Mouse (Mus musculus): ENCODE results near the gene Tomm20. TPM values are rescaled to one million over a fixed set of nuclear protein-coding genes. Genes with fewer than 3 reads are reported as not detected.
A peak's percentile ranks its signal among the peaks of the same experiment; 100 is the strongest.
"Not testable (repeated sequence)": the region's sequence is repeated elsewhere in the genome, so short reads cannot be mapped to it uniquely, and the experiment has no call there.

Gene Tomm20
- total RNA-seq (2014; fragmentation: Nextera tagmentation) (72.5 and 80.0 TPM in 2 replicates), total RNA-seq (2017) (237 and 273 TPM in 2 replicates)

- peak; percentile 90 for ATAC-seq (replicated peaks; ENCODE audit: poor library complexity, severe bottlenecking)
Measured at GRCm38 (mm10) chr8:126945730-126946163, at the start of gene Tomm20. Gene Tomm20 (minus strand): TSS chr8:126945844.

DNA sequence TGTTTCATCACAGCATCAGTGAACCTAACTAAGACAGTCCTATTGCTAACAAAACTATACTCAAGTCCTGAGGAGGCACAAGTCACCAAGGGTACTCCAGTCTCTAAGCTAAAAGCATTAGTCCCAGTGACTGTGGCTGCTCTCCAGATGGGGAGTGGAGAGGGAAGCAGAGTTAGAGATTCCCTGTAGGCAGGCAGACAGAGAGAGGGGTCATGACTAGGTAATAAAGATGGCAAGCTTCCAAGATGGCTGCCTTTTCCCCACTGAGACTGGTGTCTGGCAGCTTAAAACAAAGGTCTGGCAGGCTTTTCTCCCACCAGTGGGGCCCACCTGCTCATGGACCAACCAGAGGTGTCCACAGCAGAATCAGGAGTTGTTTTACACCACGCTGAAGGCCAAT is 48.9 kb upstream of the Tomm20 start:
- no peak for ATAC-seq (replicated peaks; ENCODE audit: poor library complexity, severe bottlenecking)

GRCm38 (mm10) chr8:126989363-126990153 is 43.9 kb upstream of the Tomm20 start:
- ATAC-seq (replicated peaks; ENCODE audit: poor library complexity, severe bottlenecking), result no peak

- ATAC-seq (replicated peaks; ENCODE audit: poor library complexity, severe bottlenecking), result no peak
Measured at GRCm38 (mm10) chr8:126988346-126989006, 42.8 kb upstream of the Tomm20 start.

DNA sequence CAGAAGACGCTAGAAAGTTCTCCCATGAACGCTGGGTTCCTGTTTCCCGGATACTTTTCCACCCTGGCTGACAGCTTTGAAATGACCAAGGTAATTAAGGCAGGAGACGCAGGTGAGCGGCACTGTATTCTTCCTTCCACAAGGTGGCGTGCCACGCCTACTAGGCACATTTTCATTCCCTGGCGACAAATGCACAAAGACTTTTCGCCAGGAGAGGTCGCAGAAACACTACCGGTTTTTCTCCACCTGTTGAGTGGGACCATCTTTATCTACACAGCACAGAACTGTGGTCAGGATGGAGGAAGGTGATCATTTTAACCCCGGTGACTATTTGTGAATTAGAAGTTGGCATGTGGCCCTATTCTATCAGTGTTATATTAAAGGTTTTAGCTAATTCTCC is 40.9 kb upstream of the Tomm20 start:
- ATAC-seq (replicated peaks; ENCODE audit: poor library complexity, severe bottlenecking), result peak; percentile 89

DNA sequence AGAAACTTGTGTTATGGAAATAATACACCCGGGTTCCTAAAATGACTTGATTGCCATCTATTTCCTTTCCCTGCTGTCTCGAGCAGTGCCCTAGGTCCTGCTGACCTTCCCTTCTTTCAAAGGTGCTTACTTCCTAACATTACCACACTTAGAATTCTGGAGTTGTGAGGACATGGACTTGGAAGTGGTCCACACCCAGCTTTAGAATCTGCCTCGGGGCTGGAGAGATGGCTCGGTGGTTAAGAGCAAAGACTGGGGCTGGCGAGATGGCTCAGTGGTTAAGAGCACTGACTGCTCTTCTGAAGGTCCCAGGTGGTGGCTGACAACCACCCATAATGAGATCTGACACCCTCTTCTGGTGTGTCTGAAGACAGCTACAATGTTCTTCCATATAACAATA is 34.4 kb upstream of the Tomm20 start:
- no peak for ATAC-seq (replicated peaks; ENCODE audit: poor library complexity, severe bottlenecking)

DNA sequence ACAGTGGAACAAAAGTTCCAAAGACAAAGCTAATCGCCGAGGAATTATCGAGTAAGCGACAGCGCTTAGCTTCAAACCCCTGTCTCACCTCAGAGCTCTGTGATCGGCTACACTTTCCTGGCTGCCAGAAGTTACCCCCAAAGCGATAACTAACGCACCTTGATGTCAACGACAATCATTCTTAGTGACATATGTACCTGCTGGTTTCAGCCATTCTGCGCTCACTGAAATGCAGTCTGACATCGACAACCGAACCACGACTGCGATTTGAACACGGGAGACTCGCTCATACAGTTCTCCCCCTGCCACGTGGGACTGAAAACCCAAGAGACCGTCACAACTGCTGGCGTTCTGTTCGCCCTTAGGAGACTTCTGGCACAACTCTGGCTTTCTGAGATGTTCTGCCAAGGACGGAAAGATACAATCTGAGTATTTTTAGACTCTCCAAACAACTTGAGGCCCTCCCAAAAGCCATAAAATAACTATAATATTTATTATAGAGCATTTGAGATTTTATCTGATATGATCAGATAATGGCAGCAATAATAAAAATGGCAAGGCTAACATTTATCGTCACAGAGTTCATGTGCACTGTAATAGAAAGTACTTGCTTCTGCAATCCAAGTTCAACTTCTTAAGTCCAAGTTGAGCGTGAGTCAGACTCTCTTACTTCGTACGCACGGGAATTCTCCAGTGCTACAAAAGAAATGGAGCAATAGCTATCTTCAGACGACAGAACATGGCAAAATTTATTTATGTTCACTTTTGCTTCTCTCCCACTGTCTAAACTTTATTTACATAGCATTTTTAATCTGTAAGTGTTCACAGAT is 33.7 kb upstream of the Tomm20 start:
- peak; percentile 56; the same call in 1 of the 2 replicates for ATAC-seq (replicated peaks; ENCODE audit: poor library complexity, severe bottlenecking)

DNA sequence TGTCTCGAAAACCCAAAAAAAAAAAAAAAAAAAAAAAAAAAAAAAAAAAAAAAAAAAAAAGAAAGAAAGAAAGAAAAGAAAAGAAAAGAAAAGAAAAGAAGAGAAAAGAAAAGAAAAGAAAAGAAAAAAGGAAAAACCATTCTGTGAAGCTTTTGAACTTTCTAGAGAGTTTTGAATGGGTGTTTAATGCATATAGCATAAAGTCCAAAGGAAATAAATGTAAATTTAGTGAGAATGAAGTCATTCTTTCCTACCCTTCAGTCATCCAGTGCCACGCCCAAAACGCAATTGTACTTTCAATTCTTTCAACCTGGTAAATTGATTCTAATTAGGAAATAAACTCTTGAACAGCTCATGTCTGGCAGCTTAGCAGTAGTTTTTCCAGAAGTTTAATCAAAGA is 32.9 kb upstream of the Tomm20 start:
- not testable (repeated sequence) for ATAC-seq (replicated peaks; ENCODE audit: poor library complexity, severe bottlenecking)

- no peak for ATAC-seq (replicated peaks; ENCODE audit: poor library complexity, severe bottlenecking)
Measured at GRCm38 (mm10) chr8:126978028-126978427, 32.4 kb upstream of the Tomm20 start.

DNA sequence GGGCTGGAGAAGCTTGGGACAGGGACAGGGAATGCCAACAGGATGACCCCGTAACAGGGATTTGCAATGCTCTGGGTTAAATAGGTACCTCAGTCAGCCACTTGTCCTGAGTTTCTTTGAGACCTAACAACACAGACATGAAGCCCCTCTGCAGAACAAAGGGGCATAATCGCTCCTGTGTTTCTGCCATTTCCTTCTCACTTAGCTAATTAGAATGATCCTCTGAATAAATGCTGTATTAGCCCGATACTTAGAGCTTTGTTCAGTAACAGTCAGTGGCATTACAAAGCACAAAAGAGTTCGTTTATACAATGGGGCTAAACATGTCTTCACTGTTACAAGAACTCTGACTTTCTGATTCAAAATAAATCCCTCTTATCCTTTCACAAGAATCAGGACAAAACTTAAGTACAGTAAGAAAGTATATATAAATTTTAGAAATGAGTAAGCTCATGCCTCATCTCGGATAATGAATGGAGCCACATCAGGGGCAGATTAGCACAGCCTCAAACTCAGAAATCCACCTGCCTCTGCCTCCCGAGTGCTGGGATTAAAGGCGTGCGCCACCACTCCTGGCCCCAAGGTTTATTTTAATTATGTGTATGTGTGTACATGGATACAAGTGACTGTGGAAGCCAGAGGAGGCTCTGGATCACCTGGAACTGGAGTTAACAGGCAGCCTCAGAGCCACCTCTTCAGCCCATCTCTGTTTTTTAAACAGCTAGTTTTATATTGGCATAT is 31.1 kb upstream of the Tomm20 start:
- no peak for ATAC-seq (replicated peaks; ENCODE audit: poor library complexity, severe bottlenecking)

DNA sequence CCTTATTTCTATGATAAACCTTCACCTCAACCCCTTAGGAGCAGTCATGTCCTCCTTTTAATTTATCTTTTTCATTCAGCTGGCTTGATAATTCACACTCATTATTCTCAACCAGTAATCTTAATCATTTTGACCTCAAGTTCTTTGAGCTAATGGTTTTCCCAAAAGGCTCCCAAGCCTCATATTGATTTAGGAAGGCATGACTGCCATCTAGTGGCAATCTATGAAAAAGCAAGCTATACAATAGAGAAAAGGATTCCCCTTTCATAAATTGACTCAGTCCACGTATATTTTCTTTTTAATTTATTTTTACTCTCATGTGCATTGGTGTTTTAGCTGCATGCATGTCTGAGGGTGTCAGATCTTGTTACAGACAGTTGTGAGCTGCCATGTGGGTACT is 30.1 kb upstream of the Tomm20 start:
- ATAC-seq (replicated peaks; ENCODE audit: poor library complexity, severe bottlenecking), result no peak

- ATAC-seq (replicated peaks; ENCODE audit: poor library complexity, severe bottlenecking), result no peak
Measured at GRCm38 (mm10) chr8:126974511-126974910, 28.9 kb upstream of the Tomm20 start.

DNA sequence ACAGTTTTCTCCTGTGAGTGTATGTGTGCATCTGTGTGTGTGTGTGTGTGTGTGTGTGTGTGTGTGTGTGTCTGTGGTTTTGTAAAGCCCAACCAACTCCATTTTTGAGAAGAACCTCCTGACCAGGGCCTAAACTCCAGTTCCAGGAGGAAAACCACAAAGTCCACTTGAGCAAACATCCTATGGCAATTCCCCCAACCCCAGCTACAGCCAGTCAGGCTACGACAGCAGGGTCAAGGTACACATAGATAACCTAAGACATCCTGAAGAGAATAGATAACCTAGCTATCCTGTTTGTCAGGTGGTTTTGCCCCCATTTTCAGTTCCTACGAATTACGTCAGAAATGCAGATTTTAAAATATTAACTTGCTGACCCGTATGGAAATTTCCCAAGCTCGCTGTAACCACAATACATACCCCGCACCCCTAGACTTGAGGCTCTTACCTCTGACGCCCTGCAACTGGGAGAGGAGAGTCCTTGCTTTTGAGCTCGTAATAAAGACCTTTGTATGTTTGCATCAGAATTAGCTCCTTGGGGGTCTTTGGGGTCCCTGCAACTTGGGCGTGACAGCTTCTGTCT is 28.1 kb upstream of the Tomm20 start:
- ATAC-seq (replicated peaks; ENCODE audit: poor library complexity, severe bottlenecking), result peak; percentile 11

DNA sequence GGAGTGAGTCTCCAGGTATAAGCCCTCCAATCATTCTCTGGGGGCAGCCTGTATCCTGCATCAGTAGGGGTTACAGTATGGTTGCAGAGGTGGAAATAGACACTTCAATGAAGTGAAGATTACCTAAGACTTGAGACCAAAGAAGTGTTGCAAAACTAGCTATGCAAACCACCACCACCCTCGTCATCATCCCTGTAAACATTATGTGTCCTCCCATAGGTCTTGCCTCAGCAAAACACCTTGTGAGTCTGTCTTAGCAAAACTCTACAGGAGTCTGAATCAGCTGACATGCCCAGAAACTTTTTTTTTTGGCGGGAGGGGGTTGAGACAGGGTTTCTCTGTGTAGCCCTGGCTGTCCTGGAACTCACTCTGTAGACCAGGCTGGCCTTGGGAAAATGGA is 27.0 kb upstream of the Tomm20 start:
- peak; percentile 62 for ATAC-seq (replicated peaks; ENCODE audit: poor library complexity, severe bottlenecking)

- ATAC-seq (replicated peaks; ENCODE audit: poor library complexity, severe bottlenecking), result no peak
Measured at GRCm38 (mm10) chr8:126972102-126972501, 26.5 kb upstream of the Tomm20 start.

GRCm38 (mm10) chr8:126971314-126971664 is 25.6 kb upstream of the Tomm20 start:
- no peak for ATAC-seq (replicated peaks; ENCODE audit: poor library complexity, severe bottlenecking)

DNA sequence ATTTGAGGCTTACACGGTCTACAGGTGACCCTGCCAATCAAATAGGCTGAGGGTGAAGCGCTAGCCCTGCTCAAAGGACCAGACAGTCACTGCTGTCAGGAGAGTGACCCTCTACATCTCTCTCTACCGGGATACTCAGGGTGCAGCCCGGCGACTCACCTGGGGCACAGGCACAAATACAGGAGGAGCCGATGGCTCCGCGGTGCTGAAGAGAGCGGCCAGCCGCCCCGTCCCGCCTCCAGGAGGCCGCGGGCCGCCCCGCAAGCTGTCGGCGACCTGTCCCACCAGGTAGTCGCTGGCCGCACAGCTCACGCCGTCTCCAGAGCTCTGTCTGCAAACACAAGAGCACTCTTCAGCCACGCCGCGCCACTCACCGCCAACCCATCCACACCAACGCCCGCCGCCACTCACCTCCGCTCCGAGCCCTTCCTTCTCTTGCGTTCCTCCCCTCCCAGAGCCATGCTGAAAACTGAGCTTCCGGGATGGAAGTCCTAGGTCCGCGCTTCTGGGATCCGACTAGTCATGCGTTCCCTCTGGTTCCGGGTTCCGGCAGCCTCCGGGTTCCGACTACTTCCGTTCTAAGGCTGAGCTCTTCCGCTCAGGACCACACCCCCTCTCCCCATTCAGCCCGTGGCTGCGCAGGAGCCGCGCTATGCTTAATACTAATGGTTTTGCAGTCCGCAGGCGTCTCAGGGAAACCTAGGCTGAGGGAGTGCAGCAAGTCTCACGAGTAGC is 25.1 kb upstream of the Tomm20 start, which contains the start of gene Rbm34:
Gene Rbm34, minus strand, starts transcription at position 493 of the 735 bp plus-strand sequence.
- ATAC-seq (replicated peaks; ENCODE audit: poor library complexity, severe bottlenecking), result peak; percentile 89

DNA sequence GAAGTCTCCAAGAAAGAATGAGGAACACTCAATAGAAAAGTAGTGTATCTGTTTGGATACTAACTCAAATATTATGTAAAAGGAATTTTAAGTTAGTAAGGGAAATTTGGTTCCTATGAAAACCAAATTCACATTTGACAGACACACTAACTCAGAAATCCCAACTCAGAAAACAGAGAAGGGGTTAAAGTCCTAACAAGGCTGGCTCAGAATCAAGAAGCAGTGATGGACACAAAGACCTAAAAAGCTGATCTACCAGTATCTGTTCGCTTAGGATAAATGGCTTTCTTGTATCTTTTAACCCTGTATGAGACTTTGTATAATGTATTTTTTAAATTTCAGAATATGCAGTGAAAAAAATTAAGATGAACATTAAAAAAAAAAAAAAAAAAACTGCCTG is 23.9 kb upstream of the Tomm20 start:
- ATAC-seq (replicated peaks; ENCODE audit: poor library complexity, severe bottlenecking), result no peak

- no peak for ATAC-seq (replicated peaks; ENCODE audit: poor library complexity, severe bottlenecking)
Measured at GRCm38 (mm10) chr8:126968107-126968506, 22.5 kb upstream of the Tomm20 start.
